Mouse (Mus musculus) bone marrow, adult 2 months (tissue): ENCODE measurements around the gene Zfp94.

Source experiments
- CTCF ChIP-seq: fragments of 200-500 bp; IDR thresholded peaks from 2 replicates; pipeline ENCODE4 v1.5.1; 2011; ENCODE audit warnings: low read length, control low read depth; ENCODE audit not compliant: control insufficient read depth, insufficient read depth
- POLR2A ChIP-seq: fragments of 200-500 bp; IDR thresholded peaks from 2 replicates; pipeline ENCODE4 v1.6.1; 2011; ENCODE audit warnings: low read depth, mild to moderate bottlenecking, control low read depth, low read length, borderline replicate concordance; ENCODE audit not compliant: control insufficient read depth

DNA sequence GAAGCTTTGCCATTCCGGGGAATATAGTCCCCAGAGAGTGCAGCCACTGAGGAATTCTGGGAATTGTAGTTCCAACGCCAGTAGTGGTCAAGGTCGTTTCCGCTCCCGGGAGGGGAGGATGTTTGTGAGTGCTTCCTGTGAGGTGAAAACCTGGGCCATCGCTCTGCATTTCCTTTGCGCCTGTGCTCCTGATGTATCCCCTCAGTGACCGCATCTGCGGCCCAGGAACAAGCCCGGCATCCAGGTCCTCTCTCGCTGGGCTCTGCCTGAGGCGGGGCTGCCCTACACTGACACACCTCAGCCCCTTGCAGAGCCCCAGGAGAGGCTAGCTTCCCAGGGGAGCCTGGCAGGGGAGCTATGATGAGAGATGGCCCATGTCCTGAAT lies 46.2 kb downstream of the Zfp94 start, which contains the start of gene Zfp93:
- no peak for TF ChIP-seq CTCF
- no peak for TF ChIP-seq POLR2A
